Mouse (Mus musculus): ENCODE results near the gene Zfp27. TPM values are rescaled to one million over a fixed set of nuclear protein-coding genes. Genes with fewer than 3 reads are reported as not detected.
A peak's percentile ranks its signal among the peaks of the same experiment; 100 is the strongest.

Zfp27 gene
- 10.6 and 12.8 TPM in 2 replicates for polyA plus RNA-seq (2016; fragmentation: Nextera tagmentation; extraction: Ambion mirVana)

DNA sequence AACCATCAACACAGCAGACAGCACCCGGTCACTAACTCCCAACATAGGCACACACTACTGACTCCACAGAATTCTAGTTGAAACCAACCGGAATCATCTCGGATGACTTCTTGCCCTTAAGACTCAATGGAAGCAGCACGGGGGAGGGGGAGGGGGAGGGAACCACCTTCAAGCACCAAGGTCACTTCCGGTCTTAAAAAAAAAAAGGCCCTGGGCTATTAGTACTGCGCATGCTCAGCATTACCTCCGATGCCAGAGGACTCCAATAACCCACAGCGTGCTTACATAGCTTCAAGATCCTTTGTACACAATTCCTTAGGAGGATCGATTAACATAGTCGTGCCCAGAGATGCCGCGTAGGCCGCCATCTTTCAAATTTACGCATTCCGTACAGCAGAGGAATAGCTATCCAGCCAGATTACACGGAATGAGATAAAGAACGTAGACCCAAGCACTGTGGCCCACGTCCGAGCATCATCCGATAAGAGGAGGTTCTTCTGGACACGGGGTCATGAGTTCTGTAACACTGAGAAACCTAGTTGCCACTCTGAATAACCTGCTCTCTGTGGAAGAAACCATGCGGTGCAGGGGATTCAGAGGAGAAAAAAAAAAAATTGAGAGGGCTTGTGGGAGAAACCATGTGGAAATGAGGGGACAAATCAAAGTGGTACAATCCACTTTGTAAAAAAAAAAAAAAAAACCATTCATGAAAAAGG is at the start of gene Zfp27:
TSS of gene Zfp27 (minus strand) at position 607 of the 716 bp plus-strand sequence.
- H3K9me3 ChIP-seq (replicated peaks), result no peaks in the 10 kb centered on the region
- no peaks in the 10 kb centered on the region for H3K27me3 ChIP-seq (ENCODE audit: low read depth, poor library complexity, severe bottlenecking)
- peak within 1 kb of the TSS; percentile 94 for H3K27ac ChIP-seq (replicated peaks)
- WGBS, result under 1% methylated on average over 22 of the region's 22 CpGs
- peaks cover 24% of the 10 kb centered on the region for H3K4me1 ChIP-seq
- peak; percentile 87 for DNase-seq (ENCODE audit: low spot score)
- H3K36me3 ChIP-seq, result peaks cover 31% of the 10 kb centered on the region
- H3K4me3 ChIP-seq, result peak within 1 kb of the TSS; percentile 55

DNA sequence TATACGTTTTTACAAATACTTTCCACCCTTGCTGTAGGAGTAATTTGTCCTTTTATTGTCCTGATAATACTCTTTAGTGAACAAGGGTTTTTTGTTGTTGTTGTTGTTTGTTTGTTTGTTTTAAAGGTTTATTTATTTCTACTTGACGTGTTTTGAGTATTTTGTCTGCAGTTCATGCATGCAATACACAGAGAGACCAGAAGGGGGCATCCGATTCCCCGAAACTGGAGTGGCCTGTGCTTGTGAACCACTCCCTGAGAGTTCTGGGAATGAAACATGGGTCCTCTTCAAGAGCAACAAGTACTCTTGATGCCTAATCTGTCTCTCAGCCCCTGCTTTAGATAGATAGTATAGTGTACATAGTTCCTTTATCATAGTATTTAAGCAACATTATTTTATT is 48.4 kb upstream of the Zfp27 start:
- Histone ChIP-seq H3K9me3 (replicated peaks) (no peaks in the 10 kb centered on the region), H3K4me1 (peaks cover 10% of the 10 kb centered on the region), H3K27ac (replicated peaks) (no peak overlapping the region), H3K36me3 (peaks cover 18% of the 10 kb centered on the region), H3K27me3 (ENCODE audit: low read depth, poor library complexity, severe bottlenecking) (no peaks in the 10 kb centered on the region), H3K4me3 (peak overlapping the region; percentile 71)
- 22% methylated on average over 4 of the region's 4 CpGs for WGBS
- DNase-seq (ENCODE audit: low spot score), result peak; percentile 46

DNA sequence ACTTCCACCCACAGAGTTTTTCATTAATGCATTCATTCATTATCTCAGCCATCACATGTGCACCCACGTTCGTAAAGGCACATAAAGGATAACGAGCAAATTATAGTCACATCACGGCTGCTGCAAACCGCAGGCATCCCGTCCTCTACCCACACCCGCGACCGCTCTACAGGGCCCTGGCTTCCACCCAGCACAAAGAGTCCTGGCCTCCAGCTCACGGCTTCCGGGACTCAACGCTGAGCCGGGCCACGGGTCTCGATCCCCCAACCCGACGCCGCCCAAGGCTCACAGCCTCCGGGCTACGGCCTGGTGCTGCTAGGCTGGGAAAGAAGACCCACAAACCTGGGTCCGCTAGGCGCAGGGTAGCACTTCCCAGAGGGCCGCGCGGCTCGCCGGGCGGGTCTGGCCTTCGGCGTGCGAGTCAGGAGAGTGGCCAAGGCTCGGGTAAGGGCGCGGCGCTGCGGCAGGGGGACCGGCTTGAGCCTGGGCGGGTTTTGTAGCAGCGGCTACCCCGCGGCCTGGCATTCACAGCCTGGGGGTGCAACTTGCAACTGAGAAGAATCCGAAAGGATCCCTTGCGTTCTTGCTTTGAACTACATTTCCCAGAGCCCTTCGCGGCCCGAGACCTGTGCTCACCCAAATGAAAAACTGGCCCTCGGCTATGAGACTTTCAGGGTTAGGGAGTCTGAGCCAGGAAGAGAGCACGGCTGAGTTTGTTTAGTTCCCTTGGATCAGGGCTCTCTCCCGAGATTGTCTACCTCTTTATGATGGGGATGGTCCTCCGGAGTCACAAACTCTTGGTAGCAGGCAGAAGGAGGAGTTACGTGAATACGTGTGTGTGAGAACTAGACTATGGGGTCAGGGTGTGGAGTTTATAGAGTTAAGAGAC is 47.4 kb upstream of the Zfp27 start, which contains the start of gene Zfp74:
TSS of gene Zfp74 (minus strand) at position 577 of the 889 bp plus-strand sequence.
- Histone ChIP-seq H3K4me1 (peaks cover 10% of the 10 kb centered on the region), H3K9me3 (replicated peaks) (no peaks in the 10 kb centered on the region), H3K27ac (replicated peaks) (peak within 1 kb of the TSS; percentile 96), H3K4me3 (peak within 1 kb of the TSS; percentile 71), H3K27me3 (ENCODE audit: low read depth, poor library complexity, severe bottlenecking) (no peaks in the 10 kb centered on the region), H3K36me3 (peaks cover 27% of the 10 kb centered on the region)
- WGBS, result 3% methylated on average over 52 of the region's 52 CpGs
- peak; percentile 87 for DNase-seq (ENCODE audit: low spot score)

DNA sequence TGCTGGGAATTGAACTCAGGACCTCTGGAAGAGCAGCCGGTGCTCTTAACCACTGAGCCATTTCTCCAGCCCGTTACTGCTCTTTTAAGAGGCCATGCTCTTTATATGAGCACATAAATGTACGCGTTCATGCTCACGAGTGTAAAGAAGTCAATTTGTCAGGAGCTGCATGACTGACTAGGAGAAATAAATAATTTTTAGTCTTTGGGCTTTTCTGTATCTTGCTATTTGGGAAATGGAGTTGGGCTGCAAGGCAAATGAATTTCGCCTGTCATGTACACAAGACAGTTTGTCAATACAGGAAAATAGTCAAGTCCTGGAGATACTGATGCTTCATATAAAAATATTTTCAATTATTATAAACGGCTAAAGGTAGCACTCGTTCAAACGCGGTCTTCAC is 46.7 kb upstream of the Zfp27 start:
- Histone ChIP-seq H3K9me3 (replicated peaks) (no peaks in the 10 kb centered on the region), H3K27ac (replicated peaks) (peak overlapping the region; percentile 96), H3K27me3 (ENCODE audit: low read depth, poor library complexity, severe bottlenecking) (no peaks in the 10 kb centered on the region), H3K4me1 (peaks cover 10% of the 10 kb centered on the region), H3K36me3 (peaks cover 33% of the 10 kb centered on the region), H3K4me3 (peak overlapping the region; percentile 71)
- 59% methylated on average over 10 of the region's 10 CpGs for WGBS
- no peak for DNase-seq (ENCODE audit: low spot score)

DNA sequence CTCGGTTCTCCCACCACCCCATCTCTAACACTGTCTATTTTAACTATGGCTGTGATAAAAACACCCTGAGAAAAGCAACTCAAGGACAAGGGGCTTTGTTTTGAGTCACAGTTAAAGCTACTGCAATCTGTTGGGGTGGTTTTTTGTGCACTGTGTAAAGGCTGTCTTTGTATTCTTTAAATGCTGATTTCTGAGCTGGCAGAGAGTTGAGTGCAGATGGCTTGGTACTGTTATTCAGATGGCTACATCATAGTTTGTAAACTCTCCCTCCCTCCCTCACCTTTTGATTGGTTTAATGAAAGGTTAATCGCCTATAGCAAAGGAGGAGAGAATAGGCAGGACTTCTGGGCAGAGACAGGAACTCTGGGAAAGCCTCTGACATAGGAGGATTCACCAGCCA is 37.8 kb upstream of the Zfp27 start:
- 73% methylated on average over 2 of the region's 2 CpGs for WGBS
- Histone ChIP-seq H3K4me3 (no peak overlapping the region), H3K27ac (replicated peaks) (no peak overlapping the region), H3K9me3 (replicated peaks) (no peaks in the 10 kb centered on the region), H3K4me1 (no peaks in the 10 kb centered on the region), H3K36me3 (peaks cover 64% of the 10 kb centered on the region), H3K27me3 (ENCODE audit: low read depth, poor library complexity, severe bottlenecking) (no peaks in the 10 kb centered on the region)
- DNase-seq (ENCODE audit: low spot score), result no peak

DNA sequence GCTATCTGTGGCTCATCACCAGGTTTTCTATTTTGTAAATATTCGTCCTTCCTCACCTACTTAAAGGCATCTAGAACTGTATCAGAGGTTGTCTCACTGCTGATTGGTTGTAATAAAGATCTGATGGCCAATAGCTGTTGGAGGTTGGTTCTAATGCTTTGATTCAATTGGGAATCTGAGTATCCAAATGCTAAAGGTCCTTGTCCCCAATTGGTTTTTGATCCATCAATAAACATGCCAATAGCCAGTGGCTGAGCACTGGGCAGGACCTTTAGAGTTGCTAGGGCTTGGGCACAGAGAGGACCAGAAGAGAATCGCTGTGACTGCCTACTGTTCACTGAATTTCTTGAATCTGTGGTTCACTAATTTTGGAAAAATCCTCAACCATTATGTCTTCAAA is 37.3 kb upstream of the Zfp27 start:
- WGBS, result 73% methylated on average over 2 of the region's 2 CpGs
- no peaks in the 10 kb centered on the region; the same call in 1 of the 2 replicates for H3K4me1 ChIP-seq
- H3K36me3 ChIP-seq, result peaks cover 60% of the 10 kb centered on the region
- no peaks in the 10 kb centered on the region for H3K9me3 ChIP-seq (replicated peaks)
- no peak overlapping the region for H3K4me3 ChIP-seq
- H3K27me3 ChIP-seq (ENCODE audit: low read depth, poor library complexity, severe bottlenecking), result no peaks in the 10 kb centered on the region
- no peak for DNase-seq (ENCODE audit: low spot score)
- H3K27ac ChIP-seq (replicated peaks), result no peak overlapping the region

DNA sequence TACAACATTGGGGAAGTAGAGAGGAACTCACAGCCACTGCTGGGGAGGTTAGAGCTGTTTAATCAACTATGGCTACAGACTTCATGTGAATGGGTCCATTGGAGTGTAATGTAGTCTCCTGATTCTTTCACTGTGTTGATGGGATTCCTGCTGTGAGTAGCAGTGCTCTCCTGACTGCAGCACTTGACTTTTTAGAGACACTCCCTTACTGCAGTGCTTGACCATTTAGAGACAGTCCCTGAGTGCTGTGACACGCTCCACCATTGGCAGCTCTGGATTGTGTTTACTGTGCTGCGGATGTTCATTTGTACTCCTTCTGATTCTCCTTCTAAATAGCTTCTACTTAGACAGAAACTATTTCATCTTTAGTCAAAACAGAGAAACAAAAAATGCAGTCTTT is 36.4 kb upstream of the Zfp27 start:
- 58% methylated on average over 2 of the region's 2 CpGs for WGBS
- Histone ChIP-seq H3K27me3 (ENCODE audit: low read depth, poor library complexity, severe bottlenecking) (no peaks in the 10 kb centered on the region), H3K27ac (replicated peaks) (no peak overlapping the region), H3K4me1 (no peaks in the 10 kb centered on the region; the same call in 1 of the 2 replicates), H3K9me3 (replicated peaks) (no peaks in the 10 kb centered on the region), H3K4me3 (no peak overlapping the region), H3K36me3 (peaks cover 56% of the 10 kb centered on the region)
- no peak for DNase-seq (ENCODE audit: low spot score)

DNA sequence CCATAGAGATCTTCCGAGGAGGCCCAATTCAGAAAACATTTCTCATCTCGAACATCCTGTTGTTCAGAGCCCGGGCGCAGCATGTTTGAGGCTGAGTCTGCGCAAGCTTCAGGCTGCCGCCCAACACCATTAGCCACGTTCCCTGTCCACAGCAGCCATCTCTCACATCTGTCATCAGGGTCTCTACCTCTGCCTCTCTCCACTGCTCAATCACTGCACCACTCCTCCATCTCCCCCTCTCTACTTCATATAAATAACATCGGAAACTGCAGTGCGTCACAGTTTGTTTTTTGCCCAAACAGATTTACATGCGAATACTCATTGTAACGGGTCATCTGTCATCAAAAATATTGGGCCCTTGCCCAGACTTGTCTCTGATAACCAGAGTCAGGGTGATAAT is 34.7 kb upstream of the Zfp27 start:
- Histone ChIP-seq H3K9me3 (replicated peaks) (no peaks in the 10 kb centered on the region), H3K27ac (replicated peaks) (no peak overlapping the region), H3K4me3 (no peak overlapping the region), H3K36me3 (peaks cover 65% of the 10 kb centered on the region), H3K4me1 (no peaks in the 10 kb centered on the region; the same call in 1 of the 2 replicates), H3K27me3 (ENCODE audit: low read depth, poor library complexity, severe bottlenecking) (no peaks in the 10 kb centered on the region)
- 95% methylated on average over 11 of the region's 11 CpGs for WGBS
- DNase-seq (ENCODE audit: low spot score), result no peak

DNA sequence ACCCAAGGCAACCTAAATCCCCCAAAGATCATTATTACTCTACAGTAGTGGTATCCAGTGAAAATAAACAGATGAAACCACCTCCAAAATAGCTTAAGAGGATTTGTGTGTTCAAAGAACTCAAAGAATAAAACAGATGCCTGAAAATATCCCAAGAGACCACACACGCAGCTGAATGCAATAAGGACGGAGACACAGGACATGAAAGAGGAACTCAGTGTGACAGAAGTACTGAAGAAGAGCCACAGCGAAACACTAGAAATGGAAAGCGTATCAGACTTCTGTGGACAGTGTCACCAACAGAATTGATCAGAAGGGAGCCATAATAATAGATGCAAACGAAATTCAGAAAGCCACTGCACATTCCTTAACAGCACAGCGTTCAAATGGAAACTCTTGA is 32.5 kb upstream of the Zfp27 start:
- H3K9me3 ChIP-seq (replicated peaks), result no peaks in the 10 kb centered on the region
- no peak for DNase-seq (ENCODE audit: low spot score)
- no peaks in the 10 kb centered on the region; the same call in 1 of the 2 replicates for H3K4me1 ChIP-seq
- no peak overlapping the region for H3K4me3 ChIP-seq
- no peaks in the 10 kb centered on the region for H3K27me3 ChIP-seq (ENCODE audit: low read depth, poor library complexity, severe bottlenecking)
- peaks cover 80% of the 10 kb centered on the region for H3K36me3 ChIP-seq
- WGBS, result 86% methylated on average over 6 of the region's 6 CpGs
- H3K27ac ChIP-seq (replicated peaks), result no peak overlapping the region

DNA sequence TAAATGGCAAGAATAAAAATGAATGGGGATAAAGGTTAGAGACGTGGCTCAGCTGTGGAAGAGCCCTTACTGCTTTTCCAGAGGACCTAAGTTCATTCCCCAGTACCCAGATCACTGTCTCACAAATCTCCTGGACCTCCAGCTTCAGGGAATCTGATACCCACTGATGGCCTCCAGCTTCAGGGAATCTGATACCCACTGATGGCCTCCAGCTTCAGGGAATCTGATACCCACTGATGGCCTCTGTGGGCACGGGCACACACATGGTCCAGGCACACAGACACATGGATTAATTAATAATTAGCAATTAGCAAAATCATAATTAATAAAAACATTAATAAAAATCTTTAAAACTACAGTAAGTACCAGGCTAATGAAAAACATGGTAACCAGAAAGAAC is 16.4 kb upstream of the Zfp27 start:
- WGBS, result 79% methylated on average over 2 of the region's 2 CpGs
- no peak for DNase-seq (ENCODE audit: low spot score)
- Histone ChIP-seq H3K27ac (replicated peaks) (no peak overlapping the region), H3K4me1 (no peaks in the 10 kb centered on the region), H3K9me3 (replicated peaks) (no peaks in the 10 kb centered on the region), H3K36me3 (no peaks in the 10 kb centered on the region), H3K4me3 (no peak overlapping the region), H3K27me3 (ENCODE audit: low read depth, poor library complexity, severe bottlenecking) (no peaks in the 10 kb centered on the region)

DNA sequence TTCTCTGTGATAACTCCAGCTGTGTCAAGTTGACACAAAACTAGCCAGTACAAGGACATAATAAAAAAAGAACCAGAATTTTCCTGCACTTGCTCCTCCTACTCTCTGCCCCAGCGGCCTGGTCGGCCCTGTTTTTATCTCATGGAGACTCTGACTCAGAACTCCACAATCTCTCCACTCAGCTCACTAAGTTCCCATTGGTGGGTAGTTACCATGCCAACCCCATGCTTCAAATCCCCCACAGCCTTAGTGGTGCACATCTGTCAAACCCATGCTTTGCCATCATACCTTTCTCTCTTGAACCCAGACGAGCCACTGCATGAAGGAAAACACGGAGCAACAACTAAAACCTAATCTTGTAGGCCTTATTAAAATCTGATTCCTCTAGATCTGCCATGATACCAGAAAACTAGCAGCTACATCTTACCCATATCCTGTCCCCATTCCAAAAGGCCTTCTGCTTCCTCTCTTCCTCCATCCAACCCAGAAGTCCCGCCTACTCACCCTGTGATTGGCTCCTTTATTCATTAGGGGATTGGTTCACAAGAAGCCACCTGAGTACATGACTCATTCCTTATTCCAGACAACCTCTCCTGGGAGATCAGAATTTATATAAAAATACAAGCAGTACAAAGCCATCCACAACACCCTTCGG is 15.2 kb upstream of the Zfp27 start:
- Histone ChIP-seq H3K4me1 (no peaks in the 10 kb centered on the region), H3K27me3 (ENCODE audit: low read depth, poor library complexity, severe bottlenecking) (no peaks in the 10 kb centered on the region), H3K27ac (replicated peaks) (no peak overlapping the region), H3K9me3 (replicated peaks) (no peaks in the 10 kb centered on the region), H3K4me3 (no peak overlapping the region), H3K36me3 (peaks cover 10% of the 10 kb centered on the region)
- no peak for DNase-seq (ENCODE audit: low spot score)
- 88% methylated on average over 6 of the region's 6 CpGs for WGBS

DNA sequence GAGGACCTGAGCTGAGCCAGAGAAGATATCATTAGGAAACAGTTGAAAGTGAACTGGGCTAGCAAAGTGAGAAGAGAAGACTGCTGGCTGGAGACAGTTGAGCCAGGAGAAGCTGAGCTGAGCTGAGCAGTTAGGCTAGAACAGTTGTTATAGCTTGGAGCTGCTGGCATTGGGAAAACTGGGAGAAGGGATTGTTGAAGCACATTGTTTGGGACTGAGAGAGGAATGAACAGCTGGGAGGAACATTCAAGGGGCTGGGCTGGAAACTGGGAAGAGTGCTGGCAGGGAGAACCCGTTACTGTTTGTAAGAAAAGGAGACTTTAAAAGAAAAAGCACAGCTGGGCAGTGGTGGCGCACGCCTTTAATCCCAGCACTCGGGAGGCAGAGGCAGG is 11.7 kb upstream of the Zfp27 start:
- no peaks in the 10 kb centered on the region for H3K4me1 ChIP-seq
- peaks cover 45% of the 10 kb centered on the region for H3K36me3 ChIP-seq
- no peak overlapping the region for H3K4me3 ChIP-seq
- H3K27ac ChIP-seq (replicated peaks), result no peak overlapping the region
- H3K9me3 ChIP-seq (replicated peaks), result peaks cover 13% of the 10 kb centered on the region
- H3K27me3 ChIP-seq (ENCODE audit: low read depth, poor library complexity, severe bottlenecking), result no peaks in the 10 kb centered on the region
- 83% methylated on average over 4 of the region's 4 CpGs for WGBS
- DNase-seq (ENCODE audit: low spot score), result no peak
